Mouse (Mus musculus): Measurements from ENCODE around the gene Avp.

- TF ChIP-seq POLR2A (IDR thresholded peaks at IDR 0.05; ENCODE audit: borderline replicate concordance, low read depth, low read length) (no peak), CTCF (IDR thresholded peaks at IDR 0.05; ENCODE audit: low read depth, low read length) (no peak)
Observed at GRCm38 (mm10) chr2:130569926-130570325, 12.4 kb downstream of the Avp start.
